Mouse (Mus musculus) neural tube, embryonic 13.5 days (tissue): ENCODE measurements around the gene Fancc. TPM values are rescaled to one million over a fixed set of nuclear protein-coding genes. Genes with fewer than 3 reads are reported as not detected.
A peak's percentile ranks its signal among the peaks of the same experiment; 100 is the strongest.

ENCODE experiments used
- ATAC-seq: fragments of 200-750 bp; cut with Nextera tagmentation; 2 replicates; pipeline ENCODE4 v1.8.0; 2017; ENCODE audit warnings: low read depth, mild to moderate bottlenecking, moderate TSS enrichment, moderate library complexity
- H3K27ac ChIP-seq: fragments of 300-500 bp; sonication (generic); replicated peaks from 2 replicates; pipeline ENCODE4 v1.5.1; 2015; ENCODE audit warnings: moderate library complexity, mild to moderate bottlenecking, inconsistent platforms
- H3K27me3 ChIP-seq: fragments of 300-500 bp; sonication (generic); 2 replicates; pipeline ENCODE4 v1.6.1; 2015; ENCODE audit warnings: mild to moderate bottlenecking, inconsistent platforms
- H3K36me3 ChIP-seq: fragments of 300-500 bp; sonication (generic); 2 replicates; pipeline ENCODE4 v1.6.1; 2015; ENCODE audit warnings: mild to moderate bottlenecking, inconsistent platforms
- H3K4me1 ChIP-seq: fragments of 300-500 bp; sonication (generic); replicated peaks from 2 replicates; pipeline ENCODE4 v1.6.1; 2015; ENCODE audit warnings: inconsistent platforms
- H3K4me2 ChIP-seq: fragments of 300-500 bp; sonication (generic); 2 replicates; pipeline ENCODE4 v1.6.1; 2015; ENCODE audit warnings: inconsistent platforms, mild to moderate bottlenecking, moderate library complexity
- H3K4me3 ChIP-seq: fragments of 300-500 bp; sonication (generic); 2 replicates; pipeline ENCODE4 v1.5.1; 2015; ENCODE audit warnings: mild to moderate bottlenecking, inconsistent platforms
- H3K9ac ChIP-seq: fragments of 300-500 bp; sonication (generic); 2 replicates; pipeline ENCODE4 v1.6.1; 2015; ENCODE audit warnings: moderate library complexity, mild to moderate bottlenecking, inconsistent platforms
- H3K9me3 ChIP-seq: fragments of 300-500 bp; sonication (generic); 2 replicates; pipeline ENCODE4 v1.6.1; 2016; ENCODE audit warnings: inconsistent platforms
- WGBS: fragments of 180-500 bp; shearing (Covaris S2); methylation state at CpG from one replicate; pipeline ENCODE4 v1.1.7; 2015; 5-methylcytosine and 5-hydroxymethylcytosine counted together
- polyA plus RNA-seq: library from polyadenylated mRNA; unstranded; fragments of >200 nt; fragmentation: Nextera tagmentation; extraction: Ambion mirVana; gene quantifications from 2 replicates; pipeline ENCODE4 v1.2.1, GENCODE M21; 2015

The Fancc gene
- polyA plus RNA-seq, 1 experiment from 2014 or later, result 15.3 TPM

- H3K4me3 ChIP-seq, result peak overlapping the region; percentile 10; the same call in 1 of the 2 replicates
- H3K9me3 ChIP-seq, result no peaks in the 10 kb centered on the region
- H3K4me1 ChIP-seq, result peaks cover 53% of the 10 kb centered on the region
- H3K4me2 ChIP-seq, result peak overlapping the region; percentile 41
- no peak for ATAC-seq
- no peaks in the 10 kb centered on the region for H3K27me3 ChIP-seq
- H3K27ac ChIP-seq, result peak overlapping the region; percentile 14
- H3K36me3 ChIP-seq, result no peaks in the 10 kb centered on the region
- WGBS, result 31% methylated on average over 3 of the region's 3 CpGs
- H3K9ac ChIP-seq, result peak overlapping the region; percentile 28; the same call in 1 of the 2 replicates
These were observed 252.7 kb downstream of the Fancc start for GRCm38 (mm10) chr13:63244425-63244824.

- peak overlapping the region; percentile 10 for H3K4me3 ChIP-seq
- peak overlapping the region; percentile 55; the same call in 1 of the 2 replicates for H3K9ac ChIP-seq
- H3K27me3 ChIP-seq, result no peaks in the 10 kb centered on the region
- H3K27ac ChIP-seq, result peak overlapping the region; percentile 14; the same call in 1 of the 2 replicates
- no peak for ATAC-seq
- peaks cover 61% of the 10 kb centered on the region for H3K4me1 ChIP-seq
- WGBS, result 65% methylated on average over 5 of the region's 5 CpGs
- no peaks in the 10 kb centered on the region for H3K36me3 ChIP-seq
- peak overlapping the region; percentile 41 for H3K4me2 ChIP-seq
- no peaks in the 10 kb centered on the region for H3K9me3 ChIP-seq
These were observed 253.5 kb downstream of the Fancc start for GRCm38 (mm10) chr13:63243586-63243985.

GRCm38 (mm10) chr13:63242401-63243192 is 254.5 kb downstream of the Fancc start:
- peaks cover 66% of the 10 kb centered on the region for H3K4me1 ChIP-seq
- no peaks in the 10 kb centered on the region for H3K9me3 ChIP-seq
- peak overlapping the region; percentile 76 for H3K4me3 ChIP-seq
- ATAC-seq, result no peak
- H3K4me2 ChIP-seq, result peak overlapping the region; percentile 80
- no peaks in the 10 kb centered on the region for H3K27me3 ChIP-seq
- 73% methylated on average over 10 of the region's 10 CpGs for WGBS
- H3K27ac ChIP-seq, result peak overlapping the region; percentile 3
- no peaks in the 10 kb centered on the region for H3K36me3 ChIP-seq
- peak overlapping the region; percentile 88 for H3K9ac ChIP-seq

GRCm38 (mm10) chr13:63241665-63242064 is 255.4 kb downstream of the Fancc start:
- Histone ChIP-seq H3K27me3 (no peaks in the 10 kb centered on the region), H3K9me3 (no peaks in the 10 kb centered on the region), H3K4me1 (peaks cover 65% of the 10 kb centered on the region), H3K36me3 (no peaks in the 10 kb centered on the region), H3K9ac (peak overlapping the region; percentile 88), H3K4me3 (peak overlapping the region; percentile 76), H3K27ac (peak overlapping the region; percentile 3; the same call in 1 of the 2 replicates), H3K4me2 (peak overlapping the region; percentile 80)
- no peak for ATAC-seq
- WGBS, result 86% methylated on average over 3 of the region's 3 CpGs

- 42% methylated on average over 5 of the region's 5 CpGs for WGBS
- no peaks in the 10 kb centered on the region for H3K27me3 ChIP-seq
- H3K27ac ChIP-seq, result peak overlapping the region; percentile 88
- H3K36me3 ChIP-seq, result no peaks in the 10 kb centered on the region
- H3K4me1 ChIP-seq, result peaks cover 62% of the 10 kb centered on the region
- peak overlapping the region; percentile 80 for H3K4me2 ChIP-seq
- no peaks in the 10 kb centered on the region for H3K9me3 ChIP-seq
- H3K9ac ChIP-seq, result peak overlapping the region; percentile 88
- H3K4me3 ChIP-seq, result peak overlapping the region; percentile 76
- no peak for ATAC-seq
These were observed 256.2 kb downstream of the Fancc start for GRCm38 (mm10) chr13:63240835-63241234.

- Histone ChIP-seq H3K9ac (peak overlapping the region; percentile 88), H3K4me2 (peak overlapping the region; percentile 80), H3K4me1 (peaks cover 54% of the 10 kb centered on the region), H3K9me3 (no peaks in the 10 kb centered on the region), H3K4me3 (peak overlapping the region; percentile 76), H3K27ac (peak overlapping the region; percentile 88), H3K27me3 (no peaks in the 10 kb centered on the region), H3K36me3 (no peaks in the 10 kb centered on the region)
- WGBS, result under 1% methylated on average over 44 of the region's 51 CpGs
- peak; percentile 85 for ATAC-seq
These were observed 257.0 kb downstream of the Fancc start for GRCm38 (mm10) chr13:63239877-63240671.

GRCm38 (mm10) chr13:63239301-63239804 is 257.7 kb downstream of the Fancc start:
- 3% methylated on average over 11 of the region's 11 CpGs for WGBS
- peak overlapping the region; percentile 88 for H3K27ac ChIP-seq

GRCm38 (mm10) chr13:63238045-63238444 is 259.0 kb downstream of the Fancc start:
- 82% methylated on average over 7 of the region's 7 CpGs for WGBS
- peaks cover 38% of the 10 kb centered on the region for H3K4me1 ChIP-seq
- H3K9ac ChIP-seq, result no peak overlapping the region
- H3K4me3 ChIP-seq, result no peak overlapping the region
- H3K4me2 ChIP-seq, result no peak overlapping the region
- no peak overlapping the region; the same call in 1 of the 2 replicates for H3K27ac ChIP-seq
- H3K27me3 ChIP-seq, result no peaks in the 10 kb centered on the region
- no peaks in the 10 kb centered on the region for H3K36me3 ChIP-seq
- ATAC-seq, result no peak
- no peaks in the 10 kb centered on the region for H3K9me3 ChIP-seq

More at GRCm38 (mm10) chr13:63239301-63239804, 257.7 kb downstream of the Fancc start:
- peak; percentile 69; the same call in 1 of the 2 replicates for ATAC-seq
- Histone ChIP-seq H3K27me3 (no peaks in the 10 kb centered on the region), H3K36me3 (no peaks in the 10 kb centered on the region), H3K4me1 (peaks cover 47% of the 10 kb centered on the region), H3K9ac (peak overlapping the region; percentile 88), H3K4me3 (peak overlapping the region; percentile 76), H3K4me2 (peak overlapping the region; percentile 80), H3K9me3 (no peaks in the 10 kb centered on the region)

- no peak overlapping the region for H3K4me3 ChIP-seq
- no peak overlapping the region for H3K9ac ChIP-seq
- H3K4me2 ChIP-seq, result no peak overlapping the region
- H3K27ac ChIP-seq, result no peak overlapping the region
- no peaks in the 10 kb centered on the region for H3K36me3 ChIP-seq
- H3K27me3 ChIP-seq, result no peaks in the 10 kb centered on the region
- peaks cover 39% of the 10 kb centered on the region for H3K4me1 ChIP-seq
- no peak for ATAC-seq
- 48% methylated on average over 5 of the region's 5 CpGs for WGBS
- no peaks in the 10 kb centered on the region for H3K9me3 ChIP-seq
These were observed 260.8 kb downstream of the Fancc start for GRCm38 (mm10) chr13:63236159-63236893.

- ATAC-seq, result no peak
- Histone ChIP-seq H3K27me3 (no peaks in the 10 kb centered on the region), H3K9ac (no peak overlapping the region), H3K27ac (no peak overlapping the region), H3K36me3 (no peaks in the 10 kb centered on the region), H3K4me2 (no peak overlapping the region), H3K4me3 (no peak overlapping the region), H3K9me3 (no peaks in the 10 kb centered on the region), H3K4me1 (peaks cover 34% of the 10 kb centered on the region)
- 91% methylated on average over 3 of the region's 3 CpGs for WGBS
These were observed 261.5 kb downstream of the Fancc start for GRCm38 (mm10) chr13:63235551-63235950.
